Mouse (Mus musculus): Measurements from ENCODE around the gene Kcnq1. TPM values are rescaled to one million over a fixed set of nuclear protein-coding genes. Genes with fewer than 3 reads are reported as not detected.
A peak's percentile ranks its signal among the peaks of the same experiment; 100 is the strongest.

Kcnq1 gene
- polyA plus RNA-seq, 1 experiment from 2014 or later, result 17.8 TPM

- ATAC-seq (ENCODE audit: low FRiP score, low TSS enrichment) (peak; percentile 96), DNase-seq (ENCODE audit: low spot score) (peak; percentile 98)
- peak within 1 kb of the TSS; percentile 71 for H3K9ac ChIP-seq (ENCODE audit: low read length)
- H3K4me1 ChIP-seq (replicated peaks; ENCODE audit: control insufficient read depth, insufficient read depth), result peaks cover 6% of the 10 kb centered on the region; the same call in 1 of the 2 replicates
- no peak for TF ChIP-seq CTCF (IDR thresholded peaks at IDR 0.05; ENCODE audit: low read depth)
- TF ChIP-seq EP300 (optimal IDR thresholded peaks at IDR 0.05), result peak; percentile 91
- WGBS, result under 1% methylated on average over 51 of the region's 51 CpGs
- peak within 1 kb of the TSS; percentile 84 for H3K4me2 ChIP-seq (replicated peaks; ENCODE audit: low read depth)
- H3K4me3 ChIP-seq (ENCODE audit: low read depth, low read length), result peak within 1 kb of the TSS; percentile 57
- H3K9me3 ChIP-seq (ENCODE audit: control insufficient read depth, low read length), result no peaks in the 10 kb centered on the region
- peaks cover 30% of the 10 kb centered on the region for H3K36me3 ChIP-seq (ENCODE audit: control insufficient read depth, insufficient read depth, low read length)
- peak within 1 kb of the TSS; percentile 96 for H3K27ac ChIP-seq (replicated peaks)
- H3K27me3 ChIP-seq (ENCODE audit: control insufficient read depth, insufficient read depth, low read length), result no peaks in the 10 kb centered on the region
Observed at GRCm38 (mm10) chr7:143068882-143069591, 37.1 kb upstream of the Kcnq1 start, which contains the start of gene Tssc4. Gene Tssc4 (plus strand): TSS chr7:143069249.

DNA sequence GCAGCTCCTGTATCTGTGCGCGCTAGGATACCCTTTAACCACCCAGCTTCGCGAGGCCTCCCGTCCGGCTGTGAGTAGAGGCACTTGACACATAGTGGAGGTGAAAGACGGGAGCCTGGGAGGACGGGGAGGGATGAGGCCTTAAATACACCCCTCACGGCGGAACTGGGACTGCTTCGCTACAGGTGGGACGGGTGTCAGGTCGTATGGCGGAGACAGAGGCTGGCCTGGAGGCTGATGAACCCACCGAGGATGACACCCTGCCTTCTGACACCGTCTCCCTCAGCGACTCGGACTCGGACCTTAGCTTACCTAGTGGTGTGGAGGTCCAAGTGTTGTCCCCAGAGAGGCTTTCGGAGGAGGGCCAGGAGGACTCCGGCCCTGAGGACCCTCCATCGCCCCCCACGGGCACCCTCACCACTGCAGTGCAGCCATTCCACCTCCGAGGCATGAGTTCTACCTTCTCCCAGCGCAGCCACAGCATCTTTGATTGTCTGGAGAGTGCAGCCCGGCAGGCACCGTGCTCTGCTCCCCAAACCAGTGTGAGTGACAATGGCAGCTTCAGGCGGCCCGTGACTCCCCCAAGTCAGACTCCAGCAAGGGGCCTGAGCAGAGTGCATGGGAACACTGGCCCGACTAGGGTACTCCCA lies 36.3 kb upstream of the Kcnq1 start:
- Histone ChIP-seq H3K27ac (replicated peaks) (peak overlapping the region; percentile 81), H3K9ac (ENCODE audit: low read length) (peak overlapping the region; percentile 71), H3K36me3 (ENCODE audit: control insufficient read depth, insufficient read depth, low read length) (peaks cover 24% of the 10 kb centered on the region), H3K4me1 (replicated peaks; ENCODE audit: control insufficient read depth, insufficient read depth) (peaks cover 6% of the 10 kb centered on the region; the same call in 1 of the 2 replicates), H3K4me3 (ENCODE audit: low read depth, low read length) (peak overlapping the region; percentile 57), H3K4me2 (replicated peaks; ENCODE audit: low read depth) (peak overlapping the region; percentile 84), H3K27me3 (ENCODE audit: control insufficient read depth, insufficient read depth, low read length) (no peaks in the 10 kb centered on the region), H3K9me3 (ENCODE audit: control insufficient read depth, low read length) (no peaks in the 10 kb centered on the region)
- peak; percentile 8 for ATAC-seq (ENCODE audit: low FRiP score, low TSS enrichment)
- no peak for TF ChIP-seq EP300 (optimal IDR thresholded peaks at IDR 0.05)
- TF ChIP-seq CTCF (IDR thresholded peaks at IDR 0.05; ENCODE audit: low read depth), result no peak
- DNase-seq (ENCODE audit: low spot score), result peak; percentile 47
- WGBS, result 7% methylated on average over 30 of the region's 30 CpGs

GRCm38 (mm10) chr7:143070506-143071070 lies 35.6 kb upstream of the Kcnq1 start:
- 81% methylated on average over 10 of the region's 10 CpGs for WGBS
- peaks cover 6% of the 10 kb centered on the region; the same call in 1 of the 2 replicates for H3K4me1 ChIP-seq (replicated peaks; ENCODE audit: control insufficient read depth, insufficient read depth)
- no peak for DNase-seq (ENCODE audit: low spot score)
- H3K27ac ChIP-seq (replicated peaks), result peak overlapping the region; percentile 81; the same call in 1 of the 2 replicates
- no peak for TF ChIP-seq CTCF (IDR thresholded peaks at IDR 0.05; ENCODE audit: low read depth)
- TF ChIP-seq EP300 (optimal IDR thresholded peaks at IDR 0.05), result no peak
- no peaks in the 10 kb centered on the region for H3K27me3 ChIP-seq (ENCODE audit: control insufficient read depth, insufficient read depth, low read length)
- peak overlapping the region; percentile 71 for H3K9ac ChIP-seq (ENCODE audit: low read length)
- H3K4me3 ChIP-seq (ENCODE audit: low read depth, low read length), result peak overlapping the region; percentile 57
- H3K9me3 ChIP-seq (ENCODE audit: control insufficient read depth, low read length), result no peaks in the 10 kb centered on the region
- peak overlapping the region; percentile 84 for H3K4me2 ChIP-seq (replicated peaks; ENCODE audit: low read depth)
- H3K36me3 ChIP-seq (ENCODE audit: control insufficient read depth, insufficient read depth, low read length), result peaks cover 21% of the 10 kb centered on the region
- ATAC-seq (ENCODE audit: low FRiP score, low TSS enrichment), result no peak

- Histone ChIP-seq H3K9me3 (ENCODE audit: control insufficient read depth, low read length) (no peaks in the 10 kb centered on the region), H3K36me3 (ENCODE audit: control insufficient read depth, insufficient read depth, low read length) (peaks cover 7% of the 10 kb centered on the region; the same call in 1 of the 2 replicates), H3K4me3 (ENCODE audit: low read depth, low read length) (no peak overlapping the region), H3K4me2 (replicated peaks; ENCODE audit: low read depth) (no peak overlapping the region), H3K27ac (replicated peaks) (no peak overlapping the region), H3K4me1 (replicated peaks; ENCODE audit: control insufficient read depth, insufficient read depth) (peaks cover 6% of the 10 kb centered on the region; the same call in 1 of the 2 replicates), H3K9ac (ENCODE audit: low read length) (no peak overlapping the region), H3K27me3 (ENCODE audit: control insufficient read depth, insufficient read depth, low read length) (no peaks in the 10 kb centered on the region)
- TF ChIP-seq CTCF (IDR thresholded peaks at IDR 0.05; ENCODE audit: low read depth) (no peak), EP300 (optimal IDR thresholded peaks at IDR 0.05) (no peak)
- WGBS, result 81% methylated on average over 5 of the region's 5 CpGs
- DNase-seq (ENCODE audit: low spot score) (no peak), ATAC-seq (ENCODE audit: low FRiP score, low TSS enrichment) (no peak)
Observed at GRCm38 (mm10) chr7:143072605-143073004, 33.6 kb upstream of the Kcnq1 start.

GRCm38 (mm10) chr7:143073086-143073485 lies 33.1 kb upstream of the Kcnq1 start:
- peaks cover 6% of the 10 kb centered on the region; the same call in 1 of the 2 replicates for H3K4me1 ChIP-seq (replicated peaks; ENCODE audit: control insufficient read depth, insufficient read depth)
- peaks cover 3% of the 10 kb centered on the region; the same call in 1 of the 2 replicates for H3K36me3 ChIP-seq (ENCODE audit: control insufficient read depth, insufficient read depth, low read length)
- no peak overlapping the region for H3K4me2 ChIP-seq (replicated peaks; ENCODE audit: low read depth)
- ATAC-seq (ENCODE audit: low FRiP score, low TSS enrichment) (no peak), DNase-seq (ENCODE audit: low spot score) (peak; percentile 56)
- TF ChIP-seq EP300 (optimal IDR thresholded peaks at IDR 0.05), result no peak
- TF ChIP-seq CTCF (IDR thresholded peaks at IDR 0.05; ENCODE audit: low read depth), result peak; percentile 83
- no peak overlapping the region for H3K27ac ChIP-seq (replicated peaks)
- no peak overlapping the region for H3K4me3 ChIP-seq (ENCODE audit: low read depth, low read length)
- H3K27me3 ChIP-seq (ENCODE audit: control insufficient read depth, insufficient read depth, low read length), result no peaks in the 10 kb centered on the region
- H3K9me3 ChIP-seq (ENCODE audit: control insufficient read depth, low read length), result no peaks in the 10 kb centered on the region
- WGBS, result 67% methylated on average over 1 of the region's 1 CpGs
- no peak overlapping the region for H3K9ac ChIP-seq (ENCODE audit: low read length)
